Comparison of ENCODE assay signal across 8 mouse cellular contexts in the genomic region with DNA sequence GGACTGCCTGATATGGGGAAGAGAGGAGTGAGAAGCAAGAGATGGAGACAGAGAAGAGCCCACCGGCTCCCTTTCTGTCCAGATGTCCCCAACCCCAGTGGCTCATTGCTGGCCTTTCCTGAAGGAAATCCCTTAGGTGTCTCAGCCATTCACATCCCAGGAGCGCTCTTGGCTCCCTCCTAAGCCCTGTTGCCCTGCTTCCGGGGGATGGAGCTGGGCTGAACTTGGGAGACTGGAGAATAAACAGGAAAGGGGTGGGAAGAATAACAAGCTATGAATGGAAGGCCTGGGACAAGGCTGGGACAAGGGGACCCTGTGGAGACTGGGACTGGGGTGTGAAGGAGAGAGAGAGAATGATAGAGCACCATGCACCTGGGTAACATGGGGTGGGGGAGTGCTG. TPM values are rescaled to one million over a fixed set of nuclear protein-coding genes. Genes with fewer than 3 reads are reported as not detected.
DNase-seq lines count a peak whose midpoint lies in the region; ATAC-seq lines count a peak whose summit lies in the region.

No protein-coding gene starts in this region.

- no peak overlapping the region for H3K4me3 ChIP-seq in forebrain, embryonic 15.5 days
- 0 out of 2 replicates have a peak overlapping the region, but pooled peaks have one; percentile 8 for H3K4me3 ChIP-seq in intestine, embryonic 14.5 days (ENCODE audit: low read depth, low read length)
- no peak overlapping the region for H3K4me3 ChIP-seq in liver, embryonic 16.5 days (ENCODE audit: low read depth, low read length)

- no peaks in the 10 kb centered on the region for H3K27me3 ChIP-seq in forebrain, embryonic 15.5 days
- no peaks in the 10 kb centered on the region for H3K27me3 ChIP-seq in intestine, embryonic 14.5 days (replicated peaks; ENCODE audit: control insufficient read depth, insufficient read depth, low read length)
- H3K27me3 ChIP-seq in liver, embryonic 16.5 days (ENCODE audit: control insufficient read depth, insufficient read depth, low read depth, low read length): no peaks in the 10 kb centered on the region; the same call in 1 of the 2 replicates

- 0 out of 2 replicates have a peak overlapping the region, but pooled peaks have one; percentile 18 for H3K27ac ChIP-seq in forebrain, embryonic 15.5 days (replicated peaks)
- H3K27ac ChIP-seq in intestine, embryonic 14.5 days (ENCODE audit: low read depth): peak overlapping the region; percentile 47
- no peak overlapping the region for H3K27ac ChIP-seq in liver, embryonic 16.5 days (ENCODE audit: low read length)

- no peaks in the 10 kb centered on the region for H3K9me3 ChIP-seq in forebrain, embryonic 15.5 days
- no peaks in the 10 kb centered on the region for H3K9me3 ChIP-seq in intestine, embryonic 14.5 days (ENCODE audit: control insufficient read depth, low read length)
- H3K9me3 ChIP-seq in liver, embryonic 16.5 days (replicated peaks; ENCODE audit: control insufficient read depth, low read length): no peaks in the 10 kb centered on the region

- H3K4me2 ChIP-seq in forebrain, embryonic 15.5 days (replicated peaks): no peak overlapping the region
- H3K4me2 ChIP-seq in intestine, embryonic 14.5 days (ENCODE audit: low read length): peak overlapping the region; percentile 26; the same call in 1 of the 2 replicates
- H3K4me2 ChIP-seq in liver, embryonic 16.5 days (ENCODE audit: low read depth, low read length): no peak overlapping the region

- no peaks in the 10 kb centered on the region for H3K36me3 ChIP-seq in forebrain, embryonic 15.5 days
- no peaks in the 10 kb centered on the region for H3K36me3 ChIP-seq in intestine, embryonic 14.5 days (ENCODE audit: control insufficient read depth, insufficient read depth, low read length)
- no peaks in the 10 kb centered on the region for H3K36me3 ChIP-seq in liver, embryonic 16.5 days (ENCODE audit: control insufficient read depth, insufficient read depth)

- no peaks in the 10 kb centered on the region for H3K4me1 ChIP-seq in forebrain, embryonic 15.5 days
- peaks cover 15% of the 10 kb centered on the region; the same call in 1 of the 2 replicates for H3K4me1 ChIP-seq in intestine, embryonic 14.5 days (replicated peaks; ENCODE audit: control insufficient read depth, insufficient read depth, low read length)
- peaks cover 2% of the 10 kb centered on the region for H3K4me1 ChIP-seq in liver, embryonic 16.5 days (ENCODE audit: control insufficient read depth, low read depth, low read length)

- H3K9ac ChIP-seq in forebrain, embryonic 15.5 days (replicated peaks): no peak overlapping the region
- no peak overlapping the region for H3K9ac ChIP-seq in intestine, embryonic 14.5 days (ENCODE audit: low read length)
- H3K9ac ChIP-seq in liver, embryonic 16.5 days (ENCODE audit: low read depth, low read length): no peak overlapping the region

- ATAC-seq in forebrain, embryonic 15.5 days (replicated peaks): no peak
- no peak for ATAC-seq in intestine, embryonic 14.5 days (replicated peaks; ENCODE audit: low FRiP score, low TSS enrichment, low read depth)
- ATAC-seq in liver, embryonic 16.5 days (ENCODE audit: low read depth): peak; percentile 43; the same call in 1 of the 2 replicates
- ATAC-seq in inflammation-experienced regulatory T-cells, adult 6 months: no peak

- DNase-seq in adrenal gland, postnatal 36 days: peak; percentile 51 to 55
- DNase-seq in intestine, embryonic 14.5 days (ENCODE audit: low spot score): no peak
- no peak for DNase-seq in frontal cortex, postnatal 36 days (ENCODE audit: low spot score in 2 of 2)
- no peak for DNase-seq in cerebellum, postnatal 14 days
- DNase-seq in thymus, adult 18-20 months: no peak

- WGBS in forebrain, embryonic 15.5 days: 69% methylated on average over 3 of the region's 3 CpGs
- WGBS in intestine, embryonic 14.5 days: 36% methylated on average over 3 of the region's 3 CpGs
- 46% methylated on average over 3 of the region's 3 CpGs for WGBS in liver, embryonic 16.5 days (ENCODE audit: insufficient replicate concordance)

RNA-seq across cellular contexts. Expression of a gene that starts 0.7 kb away (rescaled TPM):
- total RNA-seq in adrenal gland, postnatal 36 days (2021): 10 to 100 TPM; 20.1 to 37.0 TPM
- 5.8 and 6.1 TPM in 2 replicates for polyA plus RNA-seq in forebrain, embryonic 15.5 days (2015; fragmentation: Nextera tagmentation; extraction: Ambion mirVana)
- polyA plus RNA-seq in intestine, embryonic 14.5 days (2014; fragmentation: Nextera tagmentation; extraction: Ambion mirVana): 5.2 and 7.4 TPM in 2 replicates
- 0.71 and 0.81 TPM in 2 replicates for polyA plus RNA-seq in liver, embryonic 16.5 days (2015; fragmentation: Nextera tagmentation; extraction: Ambion mirVana)
- polyA plus RNA-seq in inflammation-experienced regulatory T-cells, adult 6 months (2017; shearing (Covaris generic)): under 1 TPM in 2 of 3 experiments, not detected in 1; 0.62 to 0.72 TPM

RNA-seq across cellular contexts. Expression of a gene that starts 24.8 kb away (rescaled TPM):
- 1 to 10 TPM; 5.2 to 6.2 TPM for total RNA-seq in adrenal gland, postnatal 36 days (2021)
- polyA plus RNA-seq in forebrain, embryonic 15.5 days (2015; fragmentation: Nextera tagmentation; extraction: Ambion mirVana): 2.7 and 3.2 TPM in 2 replicates
- polyA plus RNA-seq in intestine, embryonic 14.5 days (2014; fragmentation: Nextera tagmentation; extraction: Ambion mirVana): 10.3 and 12.6 TPM in 2 replicates
- 14.4 and 15.3 TPM in 2 replicates for polyA plus RNA-seq in liver, embryonic 16.5 days (2015; fragmentation: Nextera tagmentation; extraction: Ambion mirVana)
- 100 to 1,000 TPM; 236 to 278 (median 276) TPM for polyA plus RNA-seq in inflammation-experienced regulatory T-cells, adult 6 months (2017; shearing (Covaris generic))

RNA-seq across cellular contexts. Expression of a gene that starts 26.3 kb away (rescaled TPM):
- total RNA-seq in adrenal gland, postnatal 36 days (2021): 10 to 100 TPM; 34.7 to 41.4 TPM
- 6.8 and 7.5 TPM in 2 replicates for polyA plus RNA-seq in forebrain, embryonic 15.5 days (2015; fragmentation: Nextera tagmentation; extraction: Ambion mirVana)
- polyA plus RNA-seq in intestine, embryonic 14.5 days (2014; fragmentation: Nextera tagmentation; extraction: Ambion mirVana): 12.0 and 13.7 TPM in 2 replicates
- 2.5 and 3.2 TPM in 2 replicates for polyA plus RNA-seq in liver, embryonic 16.5 days (2015; fragmentation: Nextera tagmentation; extraction: Ambion mirVana)
- polyA plus RNA-seq in inflammation-experienced regulatory T-cells, adult 6 months (2017; shearing (Covaris generic)): 10 to 100 TPM in 1 of 3 experiments, 1 to 10 TPM in 2; 4.1 to 11.8 (median 8.8) TPM

RNA-seq across cellular contexts. Expression of a gene that starts 32.9 kb away (rescaled TPM):
- total RNA-seq in adrenal gland, postnatal 36 days (2021): under 1 TPM; 0.82 to 0.99 TPM
- polyA plus RNA-seq in forebrain, embryonic 15.5 days (2015; fragmentation: Nextera tagmentation; extraction: Ambion mirVana): 1.8 TPM in 2 replicates
- 2.3 and 2.9 TPM in 2 replicates for polyA plus RNA-seq in intestine, embryonic 14.5 days (2014; fragmentation: Nextera tagmentation; extraction: Ambion mirVana)
- 0.57 and 0.77 TPM in 2 replicates for polyA plus RNA-seq in liver, embryonic 16.5 days (2015; fragmentation: Nextera tagmentation; extraction: Ambion mirVana)
- 1 to 10 TPM in 2 of 3 experiments, under 1 TPM in 1; 0.58 to 3.7 (median 2.3) TPM for polyA plus RNA-seq in inflammation-experienced regulatory T-cells, adult 6 months (2017; shearing (Covaris generic))

RNA-seq across cellular contexts. Expression of a gene that starts 38.7 kb away (rescaled TPM):
- total RNA-seq in adrenal gland, postnatal 36 days (2021): 10 to 100 TPM; 67.7 to 86.5 TPM
- polyA plus RNA-seq in forebrain, embryonic 15.5 days (2015; fragmentation: Nextera tagmentation; extraction: Ambion mirVana): 313 and 321 TPM in 2 replicates
- 109 and 110 TPM in 2 replicates for polyA plus RNA-seq in intestine, embryonic 14.5 days (2014; fragmentation: Nextera tagmentation; extraction: Ambion mirVana)
- 90.3 and 92.4 TPM in 2 replicates for polyA plus RNA-seq in liver, embryonic 16.5 days (2015; fragmentation: Nextera tagmentation; extraction: Ambion mirVana)
- 10 to 100 TPM; 41.2 to 71.2 (median 59.5) TPM for polyA plus RNA-seq in inflammation-experienced regulatory T-cells, adult 6 months (2017; shearing (Covaris generic))

Comparison
In these comparisons a context has a peak if more than half of its experiments do, and no peak if none do; other contexts are left out.
1. DNase-seq: peak in adrenal gland, postnatal 36 days (2 of 2); none in intestine, embryonic 14.5 days (single experiment), frontal cortex, postnatal 36 days (0 of 2), cerebellum, postnatal 14 days (0 of 2) and thymus, adult 18-20 months (0 of 2).
2. RNA of a gene that starts 24.8 kb away (polyA plus RNA-seq): 236 to 278 TPM in inflammation-experienced regulatory T-cells, adult 6 months; 14.4 to 15.3 TPM in liver, embryonic 16.5 days, 10.3 to 12.6 TPM in intestine, embryonic 14.5 days and 2.7 to 3.2 TPM in forebrain, embryonic 15.5 days; every median in the first group is over 10 times any median in the second.